Mouse (Mus musculus): ENCODE data around the gene Capzb. TPM values are rescaled to one million over a fixed set of nuclear protein-coding genes. Genes with fewer than 3 reads are reported as not detected.
A peak's percentile ranks its signal among the peaks of the same experiment; 100 is the strongest.

The Capzb gene
- total and polyA plus RNA-seq, 2 experiments from 2014 or later = 88.5 to 315 TPM

GRCm38 (mm10) chr4:139191605-139192498, 847 bp upstream of the Capzb start:
- no peak for TF ChIP-seq CTCF (IDR thresholded peaks at IDR 0.05; ENCODE audit: low read depth)
- H3K9me3 ChIP-seq (ENCODE audit: low read length) = no peaks in the 10 kb centered on the region
- ATAC-seq (no peak), DNase-seq (ENCODE audit: low spot score) (no peak)
- peaks cover 17% of the 10 kb centered on the region for H3K4me1 ChIP-seq (ENCODE audit: insufficient read depth, low read length)
- peak overlapping the region; percentile 98 for H3K4me3 ChIP-seq (ENCODE audit: low read length)
- no peaks in the 10 kb centered on the region for H3K36me3 ChIP-seq (ENCODE audit: insufficient read depth, low read length)
- H3K27ac ChIP-seq = peak overlapping the region; percentile 85
- peak overlapping the region; percentile 72 for H3K4me2 ChIP-seq (ENCODE audit: low read depth, low read length)
- 19% methylated on average over 19 of the region's 19 CpGs for WGBS
- H3K9ac ChIP-seq (replicated peaks; ENCODE audit: low read length) = peak overlapping the region; percentile 94
- H3K27me3 ChIP-seq (ENCODE audit: insufficient read depth, low read length) = no peaks in the 10 kb centered on the region

GRCm38 (mm10) chr4:139193176-139194093, 736 bp downstream of the Capzb start:
- Histone ChIP-seq H3K4me1 (ENCODE audit: insufficient read depth, low read length) (peaks cover 17% of the 10 kb centered on the region), H3K36me3 (ENCODE audit: insufficient read depth, low read length) (no peaks in the 10 kb centered on the region), H3K27ac (peak overlapping the region; percentile 85), H3K27me3 (ENCODE audit: insufficient read depth, low read length) (no peaks in the 10 kb centered on the region), H3K9ac (replicated peaks; ENCODE audit: low read length) (peak overlapping the region; percentile 94), H3K4me2 (ENCODE audit: low read depth, low read length) (peak overlapping the region; percentile 82), H3K4me3 (ENCODE audit: low read length) (peak overlapping the region; percentile 98), H3K9me3 (ENCODE audit: low read length) (no peaks in the 10 kb centered on the region)
- DNase-seq (ENCODE audit: low spot score) (peak; percentile 21), ATAC-seq (peak; percentile 15)
- TF ChIP-seq CTCF (IDR thresholded peaks at IDR 0.05; ENCODE audit: low read depth) = no peak
- WGBS = 4% methylated on average over 35 of the region's 35 CpGs

- Histone ChIP-seq H3K9me3 (ENCODE audit: low read length) (no peaks in the 10 kb centered on the region), H3K27ac (no peak overlapping the region), H3K4me3 (ENCODE audit: low read length) (no peak overlapping the region), H3K4me2 (ENCODE audit: low read depth, low read length) (no peak overlapping the region), H3K27me3 (ENCODE audit: insufficient read depth, low read length) (no peaks in the 10 kb centered on the region), H3K36me3 (ENCODE audit: insufficient read depth, low read length) (no peaks in the 10 kb centered on the region), H3K9ac (replicated peaks; ENCODE audit: low read length) (peak overlapping the region; percentile 2; the same call in 1 of the 2 replicates), H3K4me1 (ENCODE audit: insufficient read depth, low read length) (peaks cover 17% of the 10 kb centered on the region)
- 82% methylated on average over 5 of the region's 5 CpGs for WGBS
- no peak for DNase-seq (ENCODE audit: low spot score)
- no peak for ATAC-seq
- no peak for TF ChIP-seq CTCF (IDR thresholded peaks at IDR 0.05; ENCODE audit: low read depth)
These were observed 2.4 kb downstream of the Capzb start for GRCm38 (mm10) chr4:139195101-139195500.

GRCm38 (mm10) chr4:139196464-139196863, 3.8 kb downstream of the Capzb start:
- DNase-seq (ENCODE audit: low spot score) (no peak), ATAC-seq (no peak)
- Histone ChIP-seq H3K4me1 (ENCODE audit: insufficient read depth, low read length) (peaks cover 13% of the 10 kb centered on the region), H3K9me3 (ENCODE audit: low read length) (no peaks in the 10 kb centered on the region), H3K9ac (replicated peaks; ENCODE audit: low read length) (no peak overlapping the region), H3K4me3 (ENCODE audit: low read length) (no peak overlapping the region), H3K27me3 (ENCODE audit: insufficient read depth, low read length) (no peaks in the 10 kb centered on the region), H3K27ac (no peak overlapping the region), H3K36me3 (ENCODE audit: insufficient read depth, low read length) (no peaks in the 10 kb centered on the region), H3K4me2 (ENCODE audit: low read depth, low read length) (no peak overlapping the region)
- no peak for TF ChIP-seq CTCF (IDR thresholded peaks at IDR 0.05; ENCODE audit: low read depth)
- 89% methylated on average over 6 of the region's 6 CpGs for WGBS

- Histone ChIP-seq H3K4me3 (ENCODE audit: low read length) (no peak overlapping the region), H3K27me3 (ENCODE audit: insufficient read depth, low read length) (no peaks in the 10 kb centered on the region), H3K4me2 (ENCODE audit: low read depth, low read length) (no peak overlapping the region), H3K9me3 (ENCODE audit: low read length) (no peaks in the 10 kb centered on the region), H3K9ac (replicated peaks; ENCODE audit: low read length) (no peak overlapping the region), H3K4me1 (ENCODE audit: insufficient read depth, low read length) (peaks cover 9% of the 10 kb centered on the region; the same call in 1 of the 2 replicates), H3K27ac (no peak overlapping the region), H3K36me3 (ENCODE audit: insufficient read depth, low read length) (no peaks in the 10 kb centered on the region)
- DNase-seq (ENCODE audit: low spot score) = no peak
- ATAC-seq = no peak
- TF ChIP-seq CTCF (IDR thresholded peaks at IDR 0.05; ENCODE audit: low read depth) = no peak
- 88% methylated on average over 6 of the region's 6 CpGs for WGBS
These were observed 4.2 kb downstream of the Capzb start for GRCm38 (mm10) chr4:139196949-139197348.

- Histone ChIP-seq H3K4me1 (ENCODE audit: insufficient read depth, low read length) (peaks cover 9% of the 10 kb centered on the region; the same call in 1 of the 2 replicates), H3K4me3 (ENCODE audit: low read length) (no peak overlapping the region), H3K9ac (replicated peaks; ENCODE audit: low read length) (no peak overlapping the region), H3K27me3 (ENCODE audit: insufficient read depth, low read length) (no peaks in the 10 kb centered on the region), H3K9me3 (ENCODE audit: low read length) (no peaks in the 10 kb centered on the region), H3K4me2 (ENCODE audit: low read depth, low read length) (no peak overlapping the region), H3K27ac (no peak overlapping the region), H3K36me3 (ENCODE audit: insufficient read depth, low read length) (no peaks in the 10 kb centered on the region)
- no peak for TF ChIP-seq CTCF (IDR thresholded peaks at IDR 0.05; ENCODE audit: low read depth)
- 90% methylated on average over 5 of the region's 5 CpGs for WGBS
- ATAC-seq = no peak
- DNase-seq (ENCODE audit: low spot score) = no peak
These were observed 4.8 kb downstream of the Capzb start for GRCm38 (mm10) chr4:139197453-139197852.
